Mouse (Mus musculus): ENCODE data around the gene Eva1c. TPM values are rescaled to one million over a fixed set of nuclear protein-coding genes. Genes with fewer than 3 reads are reported as not detected.
"Not testable (repeated sequence)": the region's sequence is repeated elsewhere in the genome, so short reads cannot be mapped to it uniquely, and the experiment has no call there.

Eva1c gene
- polyA plus RNA-seq, 1 experiment from 2014 or later, result 0.20 TPM

DNA sequence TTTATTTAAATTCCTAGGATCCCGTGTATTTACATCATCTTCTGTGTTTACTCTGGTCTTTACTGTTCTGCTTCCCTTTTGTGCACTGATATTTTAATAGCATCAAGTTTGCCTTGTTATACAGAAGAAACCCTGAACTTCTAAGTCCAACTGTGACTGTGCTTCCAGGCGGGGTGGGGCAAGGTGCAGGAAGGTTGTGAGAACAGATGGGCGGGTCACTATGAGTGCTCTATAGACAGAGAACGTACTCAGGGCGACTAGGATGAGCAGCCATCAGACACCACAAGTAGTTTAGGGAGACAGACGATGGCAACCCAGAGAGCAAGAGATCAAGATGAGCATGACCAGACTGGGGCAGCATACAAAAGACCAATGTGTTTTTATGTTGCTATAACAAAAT is 6.2 kb upstream of the Eva1c start:
- no peaks in the 10 kb centered on the region for H3K4me1 ChIP-seq (ENCODE audit: control insufficient read depth, insufficient read depth, low read length)
- no peaks in the 10 kb centered on the region for H3K36me3 ChIP-seq (ENCODE audit: control insufficient read depth, insufficient read depth, low read length)
- H3K27me3 ChIP-seq (ENCODE audit: control insufficient read depth, insufficient read depth, low read length), result no peaks in the 10 kb centered on the region
- H3K4me3 ChIP-seq (ENCODE audit: low read length), result no peak overlapping the region
- 78% methylated on average over 6 of the region's 6 CpGs for WGBS
- H3K9ac ChIP-seq (ENCODE audit: low read depth, low read length), result no peak overlapping the region
- H3K9me3 ChIP-seq (ENCODE audit: control insufficient read depth, low read length), result no peaks in the 10 kb centered on the region
- ATAC-seq (ENCODE audit: low FRiP score, low TSS enrichment), result no peak
- H3K4me2 ChIP-seq (replicated peaks; ENCODE audit: low read depth, low read length), result no peak overlapping the region
- no peak overlapping the region for H3K27ac ChIP-seq (ENCODE audit: low read depth, low read length)

GRCm38 (mm10) chr16:90821046-90821697 is 5.3 kb upstream of the Eva1c start:
- WGBS, result 86% methylated on average over 14 of the region's 14 CpGs
- Histone ChIP-seq H3K27me3 (ENCODE audit: control insufficient read depth, insufficient read depth, low read length) (no peaks in the 10 kb centered on the region), H3K9me3 (ENCODE audit: control insufficient read depth, low read length) (no peaks in the 10 kb centered on the region), H3K27ac (ENCODE audit: low read depth, low read length) (no peak overlapping the region), H3K4me1 (ENCODE audit: control insufficient read depth, insufficient read depth, low read length) (no peaks in the 10 kb centered on the region), H3K36me3 (ENCODE audit: control insufficient read depth, insufficient read depth, low read length) (no peaks in the 10 kb centered on the region), H3K4me3 (ENCODE audit: low read length) (no peak overlapping the region), H3K4me2 (replicated peaks; ENCODE audit: low read depth, low read length) (no peak overlapping the region), H3K9ac (ENCODE audit: low read depth, low read length) (no peak overlapping the region)
- no peak for ATAC-seq (ENCODE audit: low FRiP score, low TSS enrichment)

GRCm38 (mm10) chr16:90822284-90822935 is 4.1 kb upstream of the Eva1c start:
- H3K4me1 ChIP-seq (ENCODE audit: control insufficient read depth, insufficient read depth, low read length), result no peaks in the 10 kb centered on the region
- no peak for ATAC-seq (ENCODE audit: low FRiP score, low TSS enrichment)
- H3K9me3 ChIP-seq (ENCODE audit: control insufficient read depth, low read length), result no peaks in the 10 kb centered on the region
- H3K4me3 ChIP-seq (ENCODE audit: low read length), result no peak overlapping the region
- H3K4me2 ChIP-seq (replicated peaks; ENCODE audit: low read depth, low read length), result no peak overlapping the region
- no peaks in the 10 kb centered on the region for H3K36me3 ChIP-seq (ENCODE audit: control insufficient read depth, insufficient read depth, low read length)
- WGBS, result 87% methylated on average over 10 of the region's 10 CpGs
- H3K27me3 ChIP-seq (ENCODE audit: control insufficient read depth, insufficient read depth, low read length), result no peaks in the 10 kb centered on the region
- H3K9ac ChIP-seq (ENCODE audit: low read depth, low read length), result no peak overlapping the region
- no peak overlapping the region for H3K27ac ChIP-seq (ENCODE audit: low read depth, low read length)

DNA sequence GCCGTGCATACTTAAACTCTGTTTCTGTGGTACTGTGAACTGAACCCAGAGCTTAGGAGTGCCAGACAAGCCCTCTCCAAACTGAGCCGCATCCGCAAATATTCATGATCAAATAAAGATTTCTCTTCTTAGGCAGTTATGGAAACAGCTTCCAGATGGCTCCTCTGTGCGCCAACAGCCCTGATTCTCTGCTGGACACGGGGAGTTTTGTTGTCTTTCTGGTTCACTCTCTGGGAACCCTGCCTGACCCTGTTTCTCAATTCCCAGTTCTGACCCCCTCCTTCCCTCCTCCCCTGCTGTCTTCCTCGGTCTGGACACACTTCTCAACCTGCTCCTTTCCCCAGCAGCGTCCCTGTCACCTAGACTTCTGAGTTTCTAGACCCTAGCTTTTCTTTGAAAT is 3.5 kb upstream of the Eva1c start:
- no peak overlapping the region for H3K9ac ChIP-seq (ENCODE audit: low read depth, low read length)
- no peak for ATAC-seq (ENCODE audit: low FRiP score, low TSS enrichment)
- H3K4me3 ChIP-seq (ENCODE audit: low read length), result no peak overlapping the region
- no peak overlapping the region for H3K27ac ChIP-seq (ENCODE audit: low read depth, low read length)
- no peaks in the 10 kb centered on the region for H3K4me1 ChIP-seq (ENCODE audit: control insufficient read depth, insufficient read depth, low read length)
- H3K27me3 ChIP-seq (ENCODE audit: control insufficient read depth, insufficient read depth, low read length), result no peaks in the 10 kb centered on the region
- H3K4me2 ChIP-seq (replicated peaks; ENCODE audit: low read depth, low read length), result no peak overlapping the region
- 62% methylated on average over 7 of the region's 7 CpGs for WGBS
- no peaks in the 10 kb centered on the region for H3K36me3 ChIP-seq (ENCODE audit: control insufficient read depth, insufficient read depth, low read length)
- H3K9me3 ChIP-seq (ENCODE audit: control insufficient read depth, low read length), result no peaks in the 10 kb centered on the region

- H3K36me3 ChIP-seq (ENCODE audit: control insufficient read depth, insufficient read depth, low read length); H3K9ac ChIP-seq (ENCODE audit: low read depth, low read length); H3K4me1 ChIP-seq (ENCODE audit: control insufficient read depth, insufficient read depth, low read length); H3K4me3 ChIP-seq (ENCODE audit: low read length); H3K9me3 ChIP-seq (ENCODE audit: control insufficient read depth, low read length); ATAC-seq (ENCODE audit: low FRiP score, low TSS enrichment); H3K27me3 ChIP-seq (ENCODE audit: control insufficient read depth, insufficient read depth, low read length); H3K4me2 ChIP-seq (replicated peaks; ENCODE audit: low read depth, low read length); H3K27ac ChIP-seq (ENCODE audit: low read depth, low read length): not testable (repeated sequence)
- WGBS, result 75% methylated on average over 4 of the region's 4 CpGs
Observed at GRCm38 (mm10) chr16:90823986-90824385, 2.5 kb upstream of the Eva1c start.

- 88% methylated on average over 5 of the region's 5 CpGs for WGBS
- no peak overlapping the region for H3K4me2 ChIP-seq (replicated peaks; ENCODE audit: low read depth, low read length)
- H3K4me3 ChIP-seq (ENCODE audit: low read length), result no peak overlapping the region
- no peak overlapping the region for H3K27ac ChIP-seq (ENCODE audit: low read depth, low read length)
- peaks cover 17% of the 10 kb centered on the region for H3K27me3 ChIP-seq (ENCODE audit: control insufficient read depth, insufficient read depth, low read length)
- ATAC-seq (ENCODE audit: low FRiP score, low TSS enrichment), result no peak
- no peaks in the 10 kb centered on the region for H3K4me1 ChIP-seq (ENCODE audit: control insufficient read depth, insufficient read depth, low read length)
- no peak overlapping the region for H3K9ac ChIP-seq (ENCODE audit: low read depth, low read length)
- no peaks in the 10 kb centered on the region for H3K36me3 ChIP-seq (ENCODE audit: control insufficient read depth, insufficient read depth, low read length)
- no peaks in the 10 kb centered on the region for H3K9me3 ChIP-seq (ENCODE audit: control insufficient read depth, low read length)
Observed at GRCm38 (mm10) chr16:90826041-90826440, 478 bp upstream of the Eva1c start.

GRCm38 (mm10) chr16:90827498-90827897 is 979 bp downstream of the Eva1c start:
- WGBS, result 83% methylated on average over 9 of the region's 9 CpGs
- Histone ChIP-seq H3K27me3 (ENCODE audit: control insufficient read depth, insufficient read depth, low read length) (peaks cover 29% of the 10 kb centered on the region), H3K4me1 (ENCODE audit: control insufficient read depth, insufficient read depth, low read length) (peaks cover 4% of the 10 kb centered on the region; the same call in 1 of the 2 replicates), H3K4me2 (replicated peaks; ENCODE audit: low read depth, low read length) (no peak overlapping the region), H3K9ac (ENCODE audit: low read depth, low read length) (no peak overlapping the region), H3K4me3 (ENCODE audit: low read length) (no peak overlapping the region), H3K27ac (ENCODE audit: low read depth, low read length) (no peak overlapping the region), H3K36me3 (ENCODE audit: control insufficient read depth, insufficient read depth, low read length) (no peaks in the 10 kb centered on the region), H3K9me3 (ENCODE audit: control insufficient read depth, low read length) (no peaks in the 10 kb centered on the region)
- no peak for ATAC-seq (ENCODE audit: low FRiP score, low TSS enrichment)

- no peak for ATAC-seq (ENCODE audit: low FRiP score, low TSS enrichment)
- 77% methylated on average over 7 of the region's 7 CpGs for WGBS
- no peak overlapping the region for H3K4me2 ChIP-seq (replicated peaks; ENCODE audit: low read depth, low read length)
Observed at GRCm38 (mm10) chr16:90829136-90829535, 2.6 kb downstream of the Eva1c start.

GRCm38 (mm10) chr16:90829894-90830685 is 3.6 kb downstream of the Eva1c start:
- Histone ChIP-seq H3K4me3 (ENCODE audit: low read length) (peak overlapping the region; percentile 47), H3K36me3 (ENCODE audit: control insufficient read depth, insufficient read depth, low read length) (no peaks in the 10 kb centered on the region), H3K9me3 (ENCODE audit: control insufficient read depth, low read length) (no peaks in the 10 kb centered on the region), H3K27ac (ENCODE audit: low read depth, low read length) (no peak overlapping the region), H3K27me3 (ENCODE audit: control insufficient read depth, insufficient read depth, low read length) (peaks cover 29% of the 10 kb centered on the region), H3K4me1 (ENCODE audit: control insufficient read depth, insufficient read depth, low read length) (peaks cover 4% of the 10 kb centered on the region; the same call in 1 of the 2 replicates), H3K4me2 (replicated peaks; ENCODE audit: low read depth, low read length) (peak overlapping the region; percentile 98), H3K9ac (ENCODE audit: low read depth, low read length) (peak overlapping the region; percentile 54; the same call in 1 of the 2 replicates)
- peak; percentile 86 for ATAC-seq (ENCODE audit: low FRiP score, low TSS enrichment)
- 0% methylated on average over 45 of the region's 45 CpGs for WGBS

More at GRCm38 (mm10) chr16:90829136-90829535, 2.6 kb downstream of the Eva1c start:
- peaks cover 29% of the 10 kb centered on the region for H3K27me3 ChIP-seq (ENCODE audit: control insufficient read depth, insufficient read depth, low read length)
- no peaks in the 10 kb centered on the region for H3K36me3 ChIP-seq (ENCODE audit: control insufficient read depth, insufficient read depth, low read length)
- H3K4me1 ChIP-seq (ENCODE audit: control insufficient read depth, insufficient read depth, low read length), result peaks cover 4% of the 10 kb centered on the region; the same call in 1 of the 2 replicates
- no peak overlapping the region for H3K27ac ChIP-seq (ENCODE audit: low read depth, low read length)
- H3K9ac ChIP-seq (ENCODE audit: low read depth, low read length), result no peak overlapping the region
- H3K4me3 ChIP-seq (ENCODE audit: low read length), result no peak overlapping the region
- H3K9me3 ChIP-seq (ENCODE audit: control insufficient read depth, low read length), result no peaks in the 10 kb centered on the region
